Mouse (Mus musculus) ES-Bruce4 (cell line): ENCODE measurements around the gene Calm4. TPM values are rescaled to one million over a fixed set of nuclear protein-coding genes. Genes with fewer than 3 reads are reported as not detected.

Experiments
- H3K27ac ChIP-seq: 2 replicates; pipeline ENCODE4 v1.5.1; 2012; ENCODE audit warnings: low read length, inconsistent platforms; ENCODE audit not compliant: insufficient read depth
- H3K27me3 ChIP-seq: 2 replicates; pipeline ENCODE4 v1.6.1; 2012; ENCODE audit warnings: mild to moderate bottlenecking, low read length, inconsistent platforms; ENCODE audit not compliant: control insufficient read depth, poor library complexity, insufficient read depth, severe bottlenecking
- H3K36me3 ChIP-seq: 2 replicates; pipeline ENCODE4 v1.6.1; 2012; ENCODE audit warnings: inconsistent platforms, mild to moderate bottlenecking, low read length, moderate library complexity; ENCODE audit not compliant: control insufficient read depth, poor library complexity, insufficient read depth, severe bottlenecking
- H3K4me1 ChIP-seq: one replicate; pipeline ENCODE4 v1.8.1; 2011; ENCODE audit warnings: low read length; ENCODE audit not compliant: control insufficient read depth, insufficient read depth
- H3K4me3 ChIP-seq: 2 replicates; pipeline ENCODE4 v1.5.1; 2011; ENCODE audit warnings: low read depth, mild to moderate bottlenecking, low read length
- H3K9ac ChIP-seq: 2 replicates; pipeline ENCODE4 v1.6.1; 2012; ENCODE audit warnings: low read depth, mild to moderate bottlenecking, inconsistent platforms; ENCODE audit not compliant: poor library complexity, severe bottlenecking
- H3K9me3 ChIP-seq: replicated peaks from 2 replicates; pipeline ENCODE4 v1.6.1; 2012; ENCODE audit warnings: mild to moderate bottlenecking, low read length, inconsistent platforms; ENCODE audit not compliant: control insufficient read depth, poor library complexity, insufficient read depth, severe bottlenecking
- CTCF ChIP-seq: IDR thresholded peaks from one replicate; pipeline ENCODE4 v1.8.1; 2011; ENCODE audit warnings: low read depth, low read length
- EP300 ChIP-seq: IDR thresholded peaks from 2 replicates; pipeline ENCODE4 v1.6.1; 2011; ENCODE audit warnings: low read depth, low read length; ENCODE audit not compliant: insufficient read depth
- POLR2A ChIP-seq: IDR thresholded peaks from one replicate; pipeline ENCODE4 v1.8.1; 2011; ENCODE audit warnings: low read length; ENCODE audit not compliant: insufficient read depth
- polyA plus RNA-seq: library from polyadenylated mRNA; stranded (reverse); fragments of >200 nt; gene quantifications from 2 replicates; pipeline ENCODE4 v1.2.4, GENCODE M21; 2011; ENCODE audit warnings: low read depth; ENCODE audit not compliant: missing spikeins, insufficient read depth, insufficient read length

Calm4 gene
- polyA plus RNA-seq, 1 experiment = not detected

- Histone ChIP-seq H3K4me1 (peaks cover 4% of the 10 kb centered on the region), H3K9ac (no peak overlapping the region), H3K36me3 (no peaks in the 10 kb centered on the region; the same call in 1 of the 2 replicates), H3K27ac (no peak overlapping the region), H3K9me3 (no peaks in the 10 kb centered on the region), H3K4me3 (no peak overlapping the region), H3K27me3 (no peaks in the 10 kb centered on the region)
- TF ChIP-seq EP300 (no peak), POLR2A (no peak)
Measured at GRCm38 (mm10) chr13:3877679-3878220, 40.2 kb downstream of the Calm4 start.

GRCm38 (mm10) chr13:3886663-3887062 is 49.1 kb downstream of the Calm4 start:
- H3K9ac ChIP-seq = no peak overlapping the region
- no peaks in the 10 kb centered on the region for H3K27me3 ChIP-seq
- H3K4me1 ChIP-seq = no peaks in the 10 kb centered on the region
- H3K27ac ChIP-seq = no peak overlapping the region
- no peak for TF ChIP-seq EP300
- no peak for TF ChIP-seq POLR2A
- TF ChIP-seq CTCF = no peak
- no peaks in the 10 kb centered on the region for H3K9me3 ChIP-seq
- no peak overlapping the region for H3K4me3 ChIP-seq
- peaks cover 43% of the 10 kb centered on the region for H3K36me3 ChIP-seq

Other genes starting within 250 kb of the Calm4 start
- gene Fam208b, start 226.6 kb upstream of the Calm4 start, polyA plus RNA-seq = 77.7 and 84.6 TPM in 2 replicates
- 17.3 and 18.2 TPM in 2 replicates for gene Asb13, start 203.7 kb upstream of the Calm4 start, polyA plus RNA-seq
- gene Calml3, start 33.4 kb upstream of the Calm4 start, polyA plus RNA-seq = not detected in 2 replicates
- gene Calm5, start 16.4 kb downstream of the Calm4 start, polyA plus RNA-seq = not detected in 2 replicates
- 64.7 and 71.6 TPM in 2 replicates for gene Net1, start 80.5 kb downstream of the Calm4 start, polyA plus RNA-seq
- gene Tubal3, start 80.5 kb downstream of the Calm4 start, polyA plus RNA-seq = not detected in 2 replicates
- not detected in 2 replicates for gene Ucn3, start 107.6 kb downstream of the Calm4 start, polyA plus RNA-seq
- gene Akr1c14, start 211.3 kb downstream of the Calm4 start, polyA plus RNA-seq = 1.4 and 1.7 TPM in 2 replicates